Mouse (Mus musculus) spleen, postnatal 36 days (tissue): Measurements from ENCODE around the gene Fgfr2.

Source experiments
- DNase-seq, 2 experiments: peaks; one replicate each; pipeline ENCODE4 v3.0.0; 2022; ENCODE audit warnings: low spot score in 2 of 2, mixed read lengths in 1 of 2

Gene Fgfr2

GRCm38 (mm10) chr7:130298926-130299594 lies 2824.1 kb downstream of the Fgfr2 start:
- DNase-seq, result no peak

- no peak for DNase-seq
These were observed 2832.0 kb downstream of the Fgfr2 start for GRCm38 (mm10) chr7:130291179-130291578.

GRCm38 (mm10) chr7:130289428-130289790 lies 2833.7 kb downstream of the Fgfr2 start:
- DNase-seq, result no peak

GRCm38 (mm10) chr7:130288719-130289427 lies 2834.3 kb downstream of the Fgfr2 start:
- DNase-seq, result no peak

GRCm38 (mm10) chr7:130288248-130288647 lies 2834.9 kb downstream of the Fgfr2 start:
- no peak for DNase-seq

- DNase-seq, result no peak
These were observed 2844.1 kb downstream of the Fgfr2 start for GRCm38 (mm10) chr7:130278738-130279705.

GRCm38 (mm10) chr7:130278000-130278737 lies 2845.0 kb downstream of the Fgfr2 start:
- DNase-seq, result no peak

- peak; percentile 11 to 26 for DNase-seq
These were observed 2849.9 kb downstream of the Fgfr2 start for GRCm38 (mm10) chr7:130273265-130273664.

- no peak for DNase-seq
These were observed 2852.3 kb downstream of the Fgfr2 start for GRCm38 (mm10) chr7:130270807-130271206.

GRCm38 (mm10) chr7:130269124-130269867 lies 2853.9 kb downstream of the Fgfr2 start:
- no peak for DNase-seq

- no peak for DNase-seq
These were observed 2856.1 kb downstream of the Fgfr2 start for GRCm38 (mm10) chr7:130267099-130267498.

GRCm38 (mm10) chr7:130266166-130266490 lies 2857.0 kb downstream of the Fgfr2 start:
- DNase-seq, result no peak

GRCm38 (mm10) chr7:130265319-130266165 lies 2857.6 kb downstream of the Fgfr2 start:
- DNase-seq, result no peak

GRCm38 (mm10) chr7:130264616-130265318 lies 2858.4 kb downstream of the Fgfr2 start:
- DNase-seq, result no peak

GRCm38 (mm10) chr7:130263799-130264351 lies 2859.3 kb downstream of the Fgfr2 start:
- DNase-seq, result no peak

GRCm38 (mm10) chr7:130263233-130263594 lies 2859.9 kb downstream of the Fgfr2 start:
- no peak for DNase-seq

GRCm38 (mm10) chr7:130262528-130263232 lies 2860.5 kb downstream of the Fgfr2 start:
- no peak for DNase-seq
